Mouse (Mus musculus) thymus, postnatal 4 days (tissue): Measurements from ENCODE around the gene Mrpl37.

Experiments
- DNase-seq: peaks from one replicate; pipeline ENCODE4 v3.0.0; 2021

Gene Mrpl37

DNA sequence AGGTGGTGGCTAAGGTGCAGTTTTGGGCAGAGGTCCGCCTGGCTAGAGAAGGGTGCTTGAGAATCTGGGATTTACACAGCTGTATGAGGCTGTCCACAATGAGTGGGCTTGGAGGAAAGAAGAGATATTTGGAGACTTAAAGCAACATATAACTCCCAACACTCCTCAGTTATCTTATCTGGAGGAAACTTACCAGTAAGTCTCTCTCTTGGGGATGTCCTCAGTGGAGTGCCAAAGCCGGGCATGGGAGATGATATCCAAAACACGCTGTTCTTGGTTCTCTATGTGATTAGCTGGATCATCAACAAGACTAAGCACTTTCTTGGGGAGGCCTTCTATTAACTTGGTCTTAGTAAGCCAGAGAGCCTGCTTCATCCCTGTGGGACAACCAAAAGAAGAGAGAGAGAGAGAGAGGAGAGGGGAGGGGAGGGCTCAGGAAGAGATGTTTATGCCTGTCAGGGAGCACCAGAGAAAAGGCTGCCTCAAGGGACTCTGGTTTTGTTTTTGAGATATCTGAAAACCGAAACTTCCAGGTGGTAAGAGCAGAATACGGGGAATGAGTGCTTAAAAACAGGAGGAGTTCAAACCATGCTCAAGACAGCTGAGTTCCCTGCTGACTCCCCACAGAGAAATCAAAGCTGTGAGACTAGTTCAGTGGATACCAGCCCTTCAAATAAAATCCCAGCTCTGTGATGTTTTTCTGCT lies 2.1 kb downstream of the Mrpl37 start:
- no peak for DNase-seq

DNA sequence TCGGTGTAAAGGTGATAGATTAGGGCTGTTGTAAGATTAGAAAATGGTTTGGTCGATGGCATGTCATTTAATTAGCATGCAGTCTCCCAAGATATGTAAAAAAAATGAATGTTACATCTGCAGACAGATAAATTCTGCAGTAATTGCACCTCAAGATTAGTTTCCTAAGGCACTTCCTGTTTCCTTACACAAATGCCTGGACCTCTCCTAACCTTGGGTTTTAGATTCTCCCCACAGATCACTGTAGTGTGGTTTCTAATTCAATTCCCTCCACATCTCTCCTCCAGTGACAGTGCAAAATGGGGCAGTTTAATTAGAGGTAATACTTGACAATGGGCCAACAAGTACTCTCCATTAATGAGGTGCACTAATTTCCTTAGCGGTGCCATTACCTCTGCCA lies 3.5 kb downstream of the Mrpl37 start:
- no peak for DNase-seq

DNA sequence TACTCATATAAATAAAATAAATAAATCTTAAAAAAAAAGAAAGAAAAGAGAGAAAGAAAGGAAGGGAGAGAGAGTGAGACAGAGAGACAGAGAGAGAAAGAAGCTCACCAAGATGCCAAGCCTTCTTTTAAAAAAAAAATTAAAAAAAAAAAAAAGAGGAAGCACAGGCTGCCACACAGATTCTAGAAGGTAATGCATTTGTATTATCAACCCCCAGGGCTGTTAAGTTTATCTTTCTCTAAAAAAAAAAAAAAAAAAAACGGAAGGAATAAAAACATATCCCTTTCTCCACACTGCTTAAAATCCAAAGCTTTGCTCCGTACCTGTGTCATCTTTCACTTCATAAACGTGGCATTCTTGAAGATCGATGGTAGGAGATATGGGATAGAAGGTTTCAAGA lies 5.1 kb downstream of the Mrpl37 start:
- no peak for DNase-seq

DNA sequence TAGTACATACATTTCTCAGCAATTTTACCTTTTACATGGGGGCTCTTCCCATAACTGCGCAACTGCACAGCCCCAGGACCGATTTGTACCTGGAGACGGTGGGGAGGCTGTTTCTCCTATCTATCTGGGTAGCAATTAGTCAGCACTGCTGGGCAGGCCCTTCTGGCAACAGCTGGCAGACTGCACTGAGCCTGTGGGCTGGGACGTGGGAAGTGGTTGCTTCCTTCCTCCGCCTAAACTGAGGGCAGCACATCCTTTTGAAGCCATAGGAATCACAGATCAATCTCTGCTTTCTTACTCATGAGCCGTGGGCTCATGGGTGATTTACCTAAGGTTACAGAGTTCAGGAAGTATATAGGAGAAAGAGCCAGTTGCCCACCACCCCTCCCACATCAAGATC lies 7.9 kb downstream of the Mrpl37 start:
- DNase-seq: no peak

DNA sequence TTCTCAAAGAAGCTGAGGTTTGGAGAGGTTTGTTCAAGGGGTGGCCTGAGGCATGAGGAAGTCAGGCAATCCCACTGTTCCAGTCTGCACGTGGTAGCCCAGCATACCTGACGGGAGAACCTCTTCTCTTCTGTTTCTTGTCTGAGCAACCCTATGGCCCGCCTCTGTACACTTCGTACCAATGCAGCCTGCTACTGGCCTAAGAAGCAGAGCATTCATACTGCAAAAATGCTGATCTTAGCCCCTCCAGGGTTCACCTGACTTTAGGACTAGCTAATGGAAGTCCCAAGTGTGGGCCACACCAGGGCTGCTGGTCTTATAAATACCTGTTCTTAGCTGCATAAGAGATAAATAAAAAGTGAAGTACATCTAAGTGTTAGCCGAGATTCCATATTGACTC lies 8.3 kb downstream of the Mrpl37 start:
- DNase-seq: no peak

DNA sequence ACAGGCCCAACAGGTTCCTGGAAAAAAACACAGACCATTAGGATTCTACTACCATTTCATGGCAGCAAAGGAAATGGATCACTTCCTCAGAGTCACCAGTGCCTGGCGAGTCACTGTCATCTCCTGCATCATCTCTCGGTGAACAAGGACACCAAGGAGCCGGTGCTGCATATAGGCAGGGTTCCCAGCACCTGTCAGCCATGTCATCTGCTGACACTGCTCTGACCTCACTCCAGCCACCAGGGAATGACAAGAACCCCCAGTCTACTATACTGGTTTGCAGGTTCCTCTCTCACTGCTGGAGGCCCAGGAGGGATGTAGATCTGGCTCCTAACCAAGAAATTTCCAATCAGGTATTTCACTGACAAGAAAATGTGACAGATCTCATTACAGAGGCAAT lies 10.6 kb downstream of the Mrpl37 start:
- DNase-seq: no peak

DNA sequence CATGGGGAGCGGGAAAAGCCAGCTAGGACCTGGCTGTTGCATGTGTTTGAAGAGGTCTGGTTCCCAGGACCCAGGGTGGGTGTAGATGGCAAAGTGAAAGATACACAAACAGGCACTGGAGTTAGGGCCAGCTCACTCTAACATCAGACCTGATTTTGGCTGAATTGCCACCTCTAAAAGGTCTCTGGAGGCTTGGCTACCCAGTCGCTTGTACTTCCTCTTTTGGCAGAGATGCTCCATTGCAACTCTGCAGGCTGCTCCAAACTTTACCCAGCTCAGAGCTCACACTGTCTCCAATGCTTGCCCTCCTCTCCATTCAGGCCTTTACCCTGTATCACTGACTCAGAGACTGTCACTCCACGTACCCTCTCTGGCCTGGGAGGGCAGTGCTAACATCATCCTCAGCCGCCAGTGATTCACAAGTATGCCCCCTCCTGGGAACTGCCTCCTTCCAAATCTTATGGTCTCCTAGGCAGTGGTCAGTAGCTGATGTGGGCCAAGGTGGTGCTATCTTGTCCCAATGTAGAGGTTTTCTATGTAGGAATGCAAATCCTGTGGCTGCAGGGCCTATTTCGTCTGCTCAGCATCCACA lies 13.6 kb downstream of the Mrpl37 start:
- no peak for DNase-seq

DNA sequence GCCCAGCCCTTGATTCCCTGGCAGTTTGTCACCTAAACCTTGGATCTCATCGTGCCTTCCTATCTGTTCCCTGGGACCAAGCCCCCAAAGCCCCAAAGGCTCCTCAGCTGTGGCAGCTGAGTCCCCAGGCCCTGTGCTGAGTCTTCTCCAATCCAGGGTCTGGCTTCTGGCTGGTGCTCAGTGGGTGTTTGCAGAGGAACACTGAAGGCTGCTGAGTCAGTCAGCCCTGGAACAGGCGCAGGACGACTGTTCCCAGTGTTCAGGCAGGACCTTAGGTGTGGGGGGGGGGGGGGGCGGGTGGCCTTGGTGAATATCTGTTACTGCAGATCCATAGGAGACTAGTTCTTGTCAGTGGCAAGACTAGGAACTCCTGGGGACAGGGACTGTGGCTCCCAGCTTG lies 14.8 kb downstream of the Mrpl37 start:
- no peak for DNase-seq

DNA sequence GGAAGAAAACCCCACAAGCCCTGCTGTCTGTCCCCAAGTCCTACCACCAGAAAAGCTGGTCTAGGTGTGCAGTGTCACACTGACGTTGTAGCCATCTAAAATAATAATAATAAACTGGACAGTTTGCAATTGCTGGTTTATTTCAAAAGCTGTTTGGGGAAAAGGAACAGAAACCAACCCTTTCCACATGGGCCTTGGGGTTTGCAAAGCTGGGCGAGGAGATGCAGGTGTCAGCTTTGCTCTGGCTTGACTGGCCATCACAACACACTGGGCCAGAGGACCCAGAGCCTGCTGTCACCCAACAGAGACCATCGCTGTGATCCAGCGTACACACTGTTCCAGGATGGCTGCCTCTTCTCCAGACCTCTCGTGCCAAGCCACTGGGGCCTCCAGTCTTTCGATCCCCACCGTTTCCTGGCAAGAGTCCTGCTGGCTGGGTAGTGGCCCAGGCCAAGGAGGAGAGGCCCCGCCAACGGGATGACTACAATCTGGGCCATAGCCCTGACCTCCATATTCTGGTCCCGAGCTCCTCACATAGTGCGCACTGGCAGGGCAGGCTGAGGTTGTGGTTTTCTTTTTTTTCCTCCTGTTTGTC lies 18.0 kb downstream of the Mrpl37 start:
- no peak for DNase-seq

DNA sequence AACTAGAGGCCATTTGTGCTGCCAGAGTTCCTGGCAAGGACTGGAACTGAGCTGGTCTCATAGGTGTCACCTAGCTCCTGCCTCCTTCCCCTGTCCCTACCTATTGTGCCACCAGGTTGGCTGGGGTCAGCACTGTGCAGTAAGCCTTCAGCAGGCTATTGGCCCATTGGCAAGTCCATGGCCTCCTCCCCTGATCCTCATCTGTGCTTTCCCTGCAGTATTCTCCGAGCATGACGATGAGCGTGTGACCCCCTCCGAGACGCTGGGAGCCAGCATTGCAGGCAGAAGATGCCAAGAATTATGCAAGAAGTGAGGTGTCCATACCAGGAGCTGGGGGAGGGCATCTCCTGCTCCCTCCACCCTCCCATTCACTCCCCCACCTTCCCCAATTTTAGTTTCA lies 18.9 kb downstream of the Mrpl37 start:
- no peak for DNase-seq

DNA sequence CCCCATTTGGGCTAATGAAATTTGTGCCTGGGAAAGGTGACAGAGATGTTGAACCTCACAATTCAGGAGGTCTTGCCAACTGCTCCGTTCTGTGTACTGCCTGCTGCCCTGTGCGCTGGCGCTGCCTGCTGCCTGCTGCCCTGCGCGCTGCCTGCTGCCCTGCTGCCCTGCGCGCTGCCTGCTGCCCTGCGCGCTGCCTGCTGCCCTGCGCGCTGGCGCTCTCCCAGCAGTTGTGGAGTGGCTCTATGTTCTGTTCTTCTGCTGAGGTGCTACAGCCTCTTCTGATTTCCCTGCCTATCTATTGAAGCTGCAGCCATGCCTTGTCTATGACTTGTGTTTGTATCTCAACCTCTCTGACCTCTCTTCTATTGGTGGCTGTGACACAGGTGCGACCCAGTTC lies 21.5 kb downstream of the Mrpl37 start:
- DNase-seq: no peak

DNA sequence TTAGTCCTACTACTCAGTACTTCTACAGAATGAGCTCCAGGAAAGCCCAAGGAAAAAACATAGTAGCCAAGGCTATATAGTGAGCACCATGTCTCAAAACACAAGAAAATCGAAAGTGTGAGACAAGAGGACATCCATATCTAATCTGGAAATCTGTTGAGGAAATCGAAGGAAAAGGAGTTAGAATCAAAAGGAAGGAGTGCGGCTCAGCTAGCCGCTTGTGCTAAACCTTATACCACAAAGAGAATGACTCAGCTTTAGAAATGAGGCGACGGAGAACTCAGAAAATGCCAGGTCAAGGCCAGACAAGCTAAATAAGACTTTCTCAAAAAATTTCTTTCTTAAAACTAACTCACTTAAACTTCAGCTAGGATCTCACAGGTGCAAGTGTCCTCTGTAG lies 24.4 kb downstream of the Mrpl37 start:
- no peak for DNase-seq

DNA sequence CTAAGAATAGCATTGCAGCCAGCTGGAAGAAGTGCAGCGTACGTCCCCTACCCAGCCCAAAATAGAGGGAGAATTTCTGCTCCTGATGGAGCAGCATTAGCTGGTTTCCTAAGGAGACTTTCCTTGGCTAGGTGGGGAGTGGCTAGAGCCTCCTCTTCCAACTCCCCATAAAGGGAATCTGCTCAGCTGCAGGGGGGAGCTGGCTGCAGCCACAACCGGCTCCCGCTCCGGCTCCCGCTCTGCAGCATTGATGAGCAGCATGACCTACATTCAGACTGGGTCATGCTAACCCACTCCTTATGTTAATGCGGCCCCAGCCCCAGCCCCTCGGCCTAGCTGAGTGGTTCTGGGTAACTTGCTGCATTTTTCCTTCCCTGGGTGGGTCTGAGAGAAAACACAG lies 27.4 kb downstream of the Mrpl37 start:
- no peak for DNase-seq

DNA sequence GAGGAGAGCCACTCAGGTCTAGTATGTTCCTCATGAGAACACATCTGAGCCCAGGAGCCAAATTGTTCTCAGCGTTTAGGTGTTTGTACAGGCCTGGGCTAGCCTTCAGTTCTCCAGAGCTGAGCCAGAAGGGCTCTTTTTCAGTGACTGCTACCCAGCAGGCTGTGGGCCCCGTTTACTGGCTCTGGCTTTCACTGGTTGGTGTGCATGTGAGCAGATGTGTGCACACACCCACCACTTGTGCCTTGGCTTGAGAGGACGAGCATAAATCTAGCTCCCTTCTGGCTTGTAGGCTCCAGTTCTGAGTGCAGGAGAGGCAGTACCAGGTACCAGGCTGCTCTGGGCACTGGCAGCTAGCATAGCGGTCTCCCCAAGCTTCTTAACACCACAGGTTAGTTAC lies 28.4 kb downstream of the Mrpl37 start:
- DNase-seq: no peak

DNA sequence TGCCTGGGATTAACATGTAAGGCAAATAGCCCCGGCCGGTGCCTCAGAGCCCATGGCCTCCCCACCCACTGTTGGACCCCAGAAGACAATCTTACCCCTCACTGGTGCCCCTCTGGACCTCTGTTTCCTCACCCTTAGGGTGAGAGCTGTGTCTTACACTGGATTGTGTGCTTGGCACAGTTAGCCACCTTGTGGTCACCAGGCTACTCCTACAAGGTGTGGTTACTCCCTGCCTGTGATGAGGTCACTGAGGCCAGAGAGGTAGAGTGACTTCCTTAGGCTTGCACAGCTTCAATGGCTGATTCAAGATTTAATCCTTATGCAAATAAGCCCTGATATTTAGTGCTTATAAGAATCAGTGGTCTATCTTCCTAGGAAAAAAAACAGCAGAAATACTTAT lies 29.7 kb downstream of the Mrpl37 start:
- no peak for DNase-seq

DNA sequence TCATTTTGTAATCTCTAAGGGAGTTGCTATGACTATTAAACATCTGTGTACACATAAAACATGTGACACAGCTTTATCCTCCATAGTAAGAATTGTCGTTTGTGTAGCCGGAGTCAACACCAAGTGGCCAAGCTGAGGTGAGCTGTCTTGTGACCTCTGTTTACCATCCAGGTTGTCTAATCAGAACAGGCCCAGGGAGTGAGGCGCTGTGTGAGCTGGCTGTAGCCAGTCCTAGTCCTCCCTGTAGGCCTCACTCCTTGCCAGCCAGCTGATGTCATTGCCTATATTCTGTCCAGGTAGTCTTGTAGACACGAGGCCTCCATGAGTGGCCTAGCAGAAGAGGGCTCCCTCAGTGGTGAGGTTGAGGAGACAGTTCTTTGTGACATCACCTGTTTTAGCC lies 31.0 kb downstream of the Mrpl37 start:
- DNase-seq: no peak

DNA sequence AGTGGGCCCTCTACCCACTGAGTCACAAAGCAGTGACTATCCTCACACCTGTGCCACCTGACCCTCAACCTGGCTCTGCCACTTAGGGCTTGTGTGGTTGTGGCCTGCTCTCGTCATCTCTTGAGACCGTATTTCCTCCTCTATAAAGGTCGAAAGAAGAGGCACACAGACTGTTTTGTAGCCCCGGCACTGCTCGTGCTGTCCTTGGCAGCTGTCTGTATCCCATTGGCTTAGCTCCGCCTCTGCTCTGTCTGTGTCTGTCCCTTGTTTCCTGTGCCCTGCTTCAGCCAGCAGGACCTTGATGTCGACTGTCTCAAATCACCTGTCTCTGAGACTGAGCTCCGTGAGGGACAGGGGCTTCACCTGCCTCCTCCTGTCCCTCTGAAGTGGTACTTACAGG lies 40.2 kb downstream of the Mrpl37 start:
- no peak for DNase-seq

DNA sequence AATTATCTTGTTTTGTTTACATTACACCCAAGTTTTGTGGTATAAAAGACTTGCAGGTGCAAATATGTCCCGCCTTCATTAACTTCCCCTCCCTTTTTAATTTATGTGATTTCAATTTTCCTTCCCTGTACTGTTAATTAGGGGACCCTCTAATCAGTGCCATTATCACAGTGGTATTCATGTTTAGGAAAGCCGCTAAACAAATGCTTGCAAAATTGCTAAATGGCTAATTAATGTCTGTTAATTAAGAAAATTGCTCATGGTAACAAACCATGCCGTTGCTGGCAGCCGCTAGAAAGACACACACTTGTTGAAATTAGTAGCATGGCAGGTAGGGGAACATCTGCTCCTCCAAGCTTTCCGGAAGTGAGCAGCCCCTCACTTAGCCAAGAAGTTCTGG lies 41.3 kb downstream of the Mrpl37 start:
- no peak for DNase-seq

DNA sequence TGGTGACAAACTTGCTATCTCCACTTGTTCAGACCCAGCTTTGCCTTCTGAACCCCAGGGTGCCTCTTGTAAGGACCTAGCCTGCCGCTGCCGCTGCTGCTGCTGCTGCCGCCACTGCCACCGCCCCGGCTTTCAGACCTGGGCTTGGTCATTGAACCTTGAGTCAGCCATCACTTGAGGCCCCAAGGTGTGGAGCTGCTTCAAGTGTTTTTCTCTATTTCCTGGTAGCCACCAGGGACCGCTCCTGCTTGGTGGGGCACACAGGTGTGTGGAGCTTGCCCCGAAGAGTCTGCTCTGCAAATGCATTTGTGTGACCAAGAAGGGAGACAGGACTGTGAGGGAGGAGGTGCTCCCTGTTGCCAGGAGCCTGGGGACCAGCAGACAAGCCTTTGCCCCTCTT lies 41.8 kb downstream of the Mrpl37 start:
- no peak for DNase-seq

DNA sequence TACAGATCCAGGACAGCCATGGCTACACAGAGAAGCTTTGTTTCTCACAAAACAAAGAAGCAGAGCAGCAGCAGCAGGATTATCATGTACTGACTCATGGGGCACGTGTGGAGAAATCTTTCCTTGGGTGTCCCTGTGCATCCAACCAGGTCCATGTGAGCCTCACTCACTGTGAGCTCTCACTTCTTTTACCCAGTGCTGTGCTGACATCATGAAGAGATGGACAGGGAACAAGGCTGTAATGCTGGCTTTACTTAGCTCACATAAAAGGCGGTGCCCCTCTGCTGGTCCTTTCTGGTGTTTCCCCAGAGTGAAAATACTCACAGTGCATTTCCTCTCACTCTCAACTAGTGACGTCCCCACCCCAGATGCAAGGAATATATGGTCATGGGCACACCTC lies 45.2 kb downstream of the Mrpl37 start:
- DNase-seq: no peak

DNA sequence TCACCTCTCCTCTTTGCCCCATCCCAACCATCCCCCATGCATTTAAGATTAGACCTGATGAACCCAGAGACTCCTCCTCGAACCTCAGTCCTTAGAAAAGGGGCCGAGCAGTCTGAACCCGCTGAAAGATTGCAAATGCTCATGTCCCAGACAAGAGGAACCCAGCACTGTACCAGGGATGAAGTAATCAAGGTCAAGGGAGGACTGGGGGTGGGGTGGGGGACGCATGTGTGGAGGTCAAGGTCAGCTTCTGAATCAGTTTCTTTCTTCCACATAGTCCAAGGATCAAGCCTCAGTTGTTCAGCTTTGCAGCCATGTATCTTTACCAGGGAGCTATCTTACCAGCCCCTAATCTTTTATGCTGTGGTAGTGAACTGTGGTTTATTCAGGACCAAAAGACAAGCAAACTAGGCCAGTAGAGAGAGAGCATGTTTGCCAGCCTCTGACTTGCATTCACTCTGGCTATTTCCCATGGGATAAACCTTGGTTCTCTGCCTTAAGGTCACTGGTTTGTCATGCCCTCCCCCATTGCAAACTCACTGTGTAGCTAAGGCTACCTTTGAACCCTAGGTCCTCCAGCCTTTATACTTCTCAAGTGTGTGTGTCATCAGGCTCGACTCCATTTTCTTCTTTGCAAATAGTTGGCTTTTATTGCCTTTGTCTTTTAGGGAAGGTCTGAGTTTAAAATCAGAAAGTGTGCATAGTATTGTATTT lies 46.2 kb downstream of the Mrpl37 start:
- no peak for DNase-seq

DNA sequence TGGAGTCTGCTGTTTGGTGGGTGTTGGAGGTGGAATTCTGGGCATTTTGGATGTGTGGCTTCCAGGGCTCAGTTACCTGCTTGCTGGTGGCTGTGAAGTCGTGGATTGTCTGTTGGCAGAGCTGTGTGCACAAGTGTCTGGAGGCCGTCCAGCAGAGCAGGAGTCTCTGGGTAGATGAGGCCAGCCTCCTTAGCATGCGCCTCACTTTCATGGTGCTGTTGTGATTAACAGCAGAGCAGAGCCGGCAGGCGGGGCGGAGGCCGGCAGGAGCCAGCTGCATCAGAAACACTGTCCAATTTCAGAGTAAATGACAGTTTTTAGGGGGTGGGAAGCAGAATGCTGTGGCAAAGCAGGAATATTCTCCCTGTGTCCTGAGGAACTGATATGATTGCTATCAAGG lies 47.6 kb downstream of the Mrpl37 start:
- DNase-seq: no peak

DNA sequence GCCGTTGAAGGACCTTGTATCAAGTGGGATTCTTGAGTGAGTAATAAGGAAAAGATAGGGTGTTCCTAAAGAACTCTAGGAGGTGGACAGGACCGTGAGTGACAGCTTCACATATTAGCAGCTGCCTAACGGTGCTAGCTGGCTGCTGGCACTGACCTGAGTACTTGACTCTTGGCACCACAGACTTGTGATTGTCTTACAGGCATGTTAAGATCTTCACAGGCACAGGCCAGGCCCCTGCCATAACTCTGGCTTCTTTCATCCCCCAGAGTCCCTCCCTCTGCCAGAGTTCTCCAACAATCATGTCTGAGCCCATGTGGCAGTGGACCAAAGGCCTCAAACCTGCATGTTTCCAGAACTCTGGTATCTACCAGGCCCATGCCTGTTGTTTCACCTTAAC lies 48.1 kb downstream of the Mrpl37 start:
- DNase-seq: no peak

DNA sequence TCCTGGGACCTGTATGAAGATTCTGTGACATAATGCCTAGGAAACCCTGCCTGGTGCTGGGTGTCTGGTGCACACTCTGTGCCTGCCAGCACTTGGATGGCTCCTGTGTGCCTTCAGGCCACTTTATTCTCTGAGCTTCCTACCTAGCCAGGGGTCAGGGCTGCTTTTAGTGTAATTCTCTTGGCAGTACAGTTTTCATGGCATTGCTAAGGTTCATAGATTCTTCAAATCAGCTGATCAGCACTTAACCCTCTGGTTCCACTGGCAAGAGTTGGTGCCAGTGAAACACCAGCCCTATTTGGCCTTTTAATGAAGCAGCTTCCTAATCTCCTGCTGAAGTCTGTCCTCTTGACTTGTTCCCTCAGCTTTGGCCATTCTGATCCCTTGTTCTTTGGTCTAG lies 49.4 kb downstream of the Mrpl37 start:
- no peak for DNase-seq
